Mouse (Mus musculus): ENCODE data around the gene Cdc34b. TPM values are rescaled to one million over a fixed set of nuclear protein-coding genes. Genes with fewer than 3 reads are reported as not detected.

The Cdc34b gene
- polyA plus RNA-seq, 1 experiment from 2014 or later, result not detected

DNA sequence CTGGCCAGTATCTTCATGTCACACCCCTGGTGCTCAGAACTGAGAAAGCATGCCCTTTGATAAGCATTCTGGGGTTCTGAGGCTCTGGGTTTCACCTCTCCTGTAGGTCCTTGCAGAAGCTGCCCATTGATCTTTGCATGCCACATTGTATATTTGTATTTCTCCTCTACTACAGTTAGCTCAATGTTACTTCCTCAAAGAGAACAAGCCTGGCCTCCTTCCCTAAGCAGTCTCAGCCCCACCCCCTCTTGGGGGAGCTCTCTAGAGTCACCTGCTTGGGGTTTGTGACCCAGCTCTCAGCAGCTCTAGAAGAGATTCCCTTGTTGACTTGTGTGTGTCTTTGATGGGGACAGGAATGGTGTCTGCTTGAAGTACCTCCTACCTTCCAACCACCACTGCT lies 50.1 kb downstream of the Cdc34b start:
- Histone ChIP-seq H3K4me2 (ENCODE audit: low read depth) (no peak overlapping the region), H3K27me3 (ENCODE audit: control insufficient read depth, insufficient read depth, low read length) (no peaks in the 10 kb centered on the region), H3K9ac (ENCODE audit: low read length) (no peak overlapping the region), H3K9me3 (ENCODE audit: control insufficient read depth, low read length) (no peaks in the 10 kb centered on the region), H3K27ac (ENCODE audit: low read depth, low read length) (no peak overlapping the region), H3K36me3 (ENCODE audit: control insufficient read depth, insufficient read depth, low read length) (no peaks in the 10 kb centered on the region), H3K4me3 (ENCODE audit: low read depth, low read length) (no peak overlapping the region), H3K4me1 (ENCODE audit: control insufficient read depth, insufficient read depth, low read length) (no peaks in the 10 kb centered on the region)
- no peak for ATAC-seq (ENCODE audit: insufficient read depth, low FRiP score, low TSS enrichment)
- no peak for DNase-seq (ENCODE audit: low spot score)

Other genes with a start within 250 kb of the Cdc34b start
- 0.68 and 0.72 TPM in 2 replicates for gene Epn3, start 241.8 kb upstream of the Cdc34b start, polyA plus RNA-seq (2014; fragmentation: Nextera tagmentation; extraction: Ambion mirVana)
- 1.4 and 3.2 TPM in 2 replicates for gene Mycbpap, start 220.0 kb upstream of the Cdc34b start, polyA plus RNA-seq (2014; fragmentation: Nextera tagmentation; extraction: Ambion mirVana)
- gene Rsad1, start 192.5 kb upstream of the Cdc34b start, polyA plus RNA-seq (2014; fragmentation: Nextera tagmentation; extraction: Ambion mirVana), result 2.8 and 3.4 TPM in 2 replicates
- gene Chad, start 176.7 kb upstream of the Cdc34b start, polyA plus RNA-seq (2014; fragmentation: Nextera tagmentation; extraction: Ambion mirVana), result 0.42 and 0.53 TPM in 2 replicates
- 6.3 and 6.5 TPM in 2 replicates for gene Acsf2, start 139.9 kb upstream of the Cdc34b start, polyA plus RNA-seq (2014; fragmentation: Nextera tagmentation; extraction: Ambion mirVana)
- 207 and 220 TPM in 2 replicates for gene Lrrc59, start 112.0 kb upstream of the Cdc34b start, polyA plus RNA-seq (2014; fragmentation: Nextera tagmentation; extraction: Ambion mirVana)
- gene Mrpl27, start 88.0 kb upstream of the Cdc34b start, polyA plus RNA-seq (2014; fragmentation: Nextera tagmentation; extraction: Ambion mirVana), result 118 and 122 TPM in 2 replicates
- 39.2 and 39.8 TPM in 2 replicates for gene Eme1, start 87.8 kb upstream of the Cdc34b start, polyA plus RNA-seq (2014; fragmentation: Nextera tagmentation; extraction: Ambion mirVana)
- gene Xylt2, start 64.3 kb upstream of the Cdc34b start, polyA plus RNA-seq (2014; fragmentation: Nextera tagmentation; extraction: Ambion mirVana), result 14.2 and 17.0 TPM in 2 replicates
- gene Gm11541, start 37.3 kb upstream of the Cdc34b start, polyA plus RNA-seq (2014; fragmentation: Nextera tagmentation; extraction: Ambion mirVana), result not detected in 2 replicates
- gene Tmem92, start 40.9 kb downstream of the Cdc34b start, polyA plus RNA-seq (2014; fragmentation: Nextera tagmentation; extraction: Ambion mirVana), result not detected in 2 replicates
- gene Col1a1, start 194.4 kb downstream of the Cdc34b start, polyA plus RNA-seq (2014; fragmentation: Nextera tagmentation; extraction: Ambion mirVana), result 111 and 128 TPM in 2 replicates
- gene Hils1, start 225.8 kb downstream of the Cdc34b start, polyA plus RNA-seq (2014; fragmentation: Nextera tagmentation; extraction: Ambion mirVana), result not detected in 2 replicates
- gene Sgca, start 234.5 kb downstream of the Cdc34b start, polyA plus RNA-seq (2014; fragmentation: Nextera tagmentation; extraction: Ambion mirVana), result 1.9 and 2.2 TPM in 2 replicates
- 15.3 and 17.0 TPM in 2 replicates for gene Ppp1r9b, start 249.3 kb downstream of the Cdc34b start, polyA plus RNA-seq (2014; fragmentation: Nextera tagmentation; extraction: Ambion mirVana)